Mouse (Mus musculus): ENCODE data around the gene Tinag. TPM values are rescaled to one million over a fixed set of nuclear protein-coding genes. Genes with fewer than 3 reads are reported as not detected.
"Not testable (repeated sequence)": the region's sequence is repeated elsewhere in the genome, so short reads cannot be mapped to it uniquely, and the experiment has no call there.

Tinag gene
- 0.41 and 0.70 TPM in 2 replicates for polyA plus RNA-seq (2015; fragmentation: Nextera tagmentation; extraction: Ambion mirVana)

DNA sequence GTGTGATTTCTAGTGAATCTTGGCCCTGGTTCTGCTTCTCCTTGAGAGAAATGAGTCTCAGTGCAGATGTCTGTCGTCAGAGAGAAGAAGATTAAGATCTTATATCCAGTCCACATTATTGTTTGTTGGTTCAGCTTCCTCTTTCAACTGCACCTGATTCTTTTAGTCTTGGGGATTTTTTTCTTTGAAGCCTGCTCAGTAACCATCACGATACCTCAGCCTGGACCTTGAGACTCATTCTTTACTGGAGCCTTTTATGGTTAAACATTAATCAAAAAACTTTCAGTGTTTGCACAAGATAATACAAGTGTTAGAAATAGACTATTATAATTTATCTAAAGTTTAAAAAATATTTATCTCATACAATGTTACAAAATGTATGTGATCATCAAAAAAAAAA, at the start of gene Tinag:
Gene Tinag (minus strand): TSS at position 210 of the 400 bp plus-strand sequence.
- H3K9me3 ChIP-seq (replicated peaks) = no peaks in the 10 kb centered on the region
- no peak within 1 kb of the TSS for H3K27ac ChIP-seq (replicated peaks)
- H3K36me3 ChIP-seq (replicated peaks) = no peaks in the 10 kb centered on the region
- H3K9ac ChIP-seq = no peak within 1 kb of the TSS
- 31% methylated on average over 2 of the region's 2 CpGs for WGBS (ENCODE audit: insufficient replicate concordance)
- no peak within 1 kb of the TSS for H3K4me3 ChIP-seq (replicated peaks)
- no peaks in the 10 kb centered on the region for H3K4me1 ChIP-seq (replicated peaks)
- H3K27me3 ChIP-seq = no peaks in the 10 kb centered on the region
- no peak within 1 kb of the TSS for H3K4me2 ChIP-seq
- ATAC-seq (ENCODE audit: insufficient read depth) = no peak

DNA sequence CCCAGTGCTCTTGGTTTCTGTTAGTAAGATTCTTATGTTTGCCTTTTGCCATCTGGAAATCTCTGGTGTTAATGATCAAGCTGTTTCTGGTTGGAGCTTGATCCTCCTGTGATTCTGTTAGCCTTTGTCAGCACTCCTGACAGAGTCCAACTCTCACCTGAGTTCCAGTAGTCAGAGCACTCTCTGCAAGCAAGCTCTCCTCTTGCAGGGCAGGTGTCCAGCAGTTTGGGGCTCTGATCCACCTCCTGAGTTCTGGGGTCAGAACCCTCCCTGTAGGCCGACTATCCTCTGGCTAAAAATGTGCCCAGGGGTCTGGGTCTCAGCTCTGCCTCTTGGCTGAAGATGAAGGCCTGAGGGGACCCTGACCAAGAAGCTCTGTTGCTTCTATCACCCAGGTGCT, 37.6 kb upstream of the Tinag start:
- H3K4me2 ChIP-seq; H3K4me3 ChIP-seq (replicated peaks); ATAC-seq (ENCODE audit: insufficient read depth); H3K4me1 ChIP-seq (replicated peaks); H3K36me3 ChIP-seq (replicated peaks); H3K9me3 ChIP-seq (replicated peaks); H3K27ac ChIP-seq (replicated peaks); H3K27me3 ChIP-seq; H3K9ac ChIP-seq: not testable (repeated sequence)
- WGBS (ENCODE audit: insufficient replicate concordance) = 65% methylated on average over 1 of the region's 1 CpGs

DNA sequence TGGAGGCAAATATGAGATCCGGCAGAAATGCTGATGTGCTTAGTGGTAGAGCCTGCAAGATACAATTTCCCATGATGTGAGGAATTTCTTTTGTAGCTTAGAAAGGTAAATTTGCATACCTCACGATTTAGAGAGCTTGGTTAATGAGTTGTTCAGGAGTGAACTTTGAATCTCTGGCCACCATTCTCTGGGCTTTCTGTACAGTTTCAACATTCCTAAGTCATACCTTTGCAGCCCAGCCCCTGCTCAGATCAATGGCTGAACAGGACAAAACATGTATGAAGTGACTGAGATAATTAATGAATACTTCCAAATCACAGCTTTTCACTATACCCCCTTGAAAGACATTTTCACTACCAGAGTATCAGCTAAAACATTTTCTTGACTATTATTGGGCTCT, 26.1 kb upstream of the Tinag start:
- Histone ChIP-seq H3K27ac (replicated peaks) (no peak overlapping the region), H3K4me1 (replicated peaks) (no peaks in the 10 kb centered on the region), H3K27me3 (no peaks in the 10 kb centered on the region), H3K4me3 (replicated peaks) (no peak overlapping the region), H3K36me3 (replicated peaks) (no peaks in the 10 kb centered on the region), H3K9ac (no peak overlapping the region), H3K4me2 (no peak overlapping the region), H3K9me3 (replicated peaks) (no peaks in the 10 kb centered on the region)
- WGBS (ENCODE audit: insufficient replicate concordance) = 47% methylated on average over 2 of the region's 2 CpGs
- no peak for ATAC-seq (ENCODE audit: insufficient read depth)

DNA sequence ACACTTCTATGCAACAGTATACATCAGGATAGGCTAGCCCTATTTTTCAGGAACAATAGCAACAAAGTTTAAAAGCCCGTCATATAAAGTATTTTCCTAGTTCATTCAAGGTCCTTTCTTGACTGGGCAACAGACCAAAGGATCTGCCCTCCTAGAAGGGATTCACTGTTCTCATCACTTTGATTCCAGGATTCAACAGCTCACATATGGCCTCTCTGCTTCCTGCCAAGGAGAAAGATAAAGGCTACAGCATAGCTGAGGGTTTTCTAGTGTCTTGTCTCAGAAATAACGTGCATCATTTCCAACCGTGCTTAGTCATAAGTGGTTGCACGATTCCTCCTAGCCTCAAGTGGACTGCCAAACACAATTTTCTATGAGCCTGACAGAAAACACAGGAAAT, 11.0 kb upstream of the Tinag start:
- Histone ChIP-seq H3K9ac (no peak overlapping the region), H3K36me3 (replicated peaks) (no peaks in the 10 kb centered on the region), H3K4me2 (no peak overlapping the region), H3K27me3 (no peaks in the 10 kb centered on the region), H3K4me3 (replicated peaks) (no peak overlapping the region), H3K9me3 (replicated peaks) (no peaks in the 10 kb centered on the region), H3K4me1 (replicated peaks) (no peaks in the 10 kb centered on the region), H3K27ac (replicated peaks) (no peak overlapping the region)
- WGBS (ENCODE audit: insufficient replicate concordance) = 36% methylated on average over 4 of the region's 4 CpGs
- no peak for ATAC-seq (ENCODE audit: insufficient read depth)

DNA sequence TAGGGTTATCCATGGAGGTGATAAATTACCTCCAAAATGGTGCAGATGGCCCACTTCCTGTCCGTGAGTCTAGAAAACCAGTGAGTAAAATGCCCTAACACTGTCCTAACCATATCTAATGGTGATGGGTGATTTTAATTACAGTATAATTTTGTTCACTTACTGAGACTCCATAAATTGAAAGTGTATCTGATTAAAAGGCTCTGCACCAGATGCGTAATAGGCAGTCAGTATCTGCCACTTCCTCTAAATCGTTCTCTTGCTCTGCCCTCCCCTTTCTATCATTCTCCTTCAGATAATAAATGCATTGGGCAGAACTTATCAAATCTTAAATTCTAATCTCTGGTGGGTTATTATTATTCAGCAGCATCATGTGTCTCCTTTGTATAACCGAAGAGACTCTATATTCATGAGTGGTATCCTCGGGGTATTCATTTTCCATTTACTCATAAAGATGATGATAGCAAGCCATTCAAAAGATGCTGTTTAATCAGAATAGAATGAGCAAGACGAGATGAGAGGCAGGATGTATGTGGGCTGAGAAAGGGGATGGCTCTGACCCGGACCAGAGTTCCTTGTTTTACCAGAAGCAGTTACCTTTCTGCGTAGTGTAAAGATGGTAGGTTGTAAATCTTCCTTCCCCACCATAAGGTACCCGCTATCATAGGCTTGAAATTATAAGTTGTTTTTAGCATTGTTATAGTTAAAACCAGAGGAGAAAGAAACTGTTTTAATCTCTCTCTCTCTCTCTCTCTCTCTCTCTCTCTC, 9.0 kb upstream of the Tinag start:
- Histone ChIP-seq H3K4me2 (no peak overlapping the region), H3K4me3 (replicated peaks) (no peak overlapping the region), H3K27me3 (no peaks in the 10 kb centered on the region), H3K27ac (replicated peaks) (no peak overlapping the region), H3K4me1 (replicated peaks) (no peaks in the 10 kb centered on the region), H3K9me3 (replicated peaks) (no peaks in the 10 kb centered on the region), H3K9ac (no peak overlapping the region), H3K36me3 (replicated peaks) (no peaks in the 10 kb centered on the region)
- 56% methylated on average over 9 of the region's 9 CpGs for WGBS (ENCODE audit: insufficient replicate concordance)
- no peak for ATAC-seq (ENCODE audit: insufficient read depth)

DNA sequence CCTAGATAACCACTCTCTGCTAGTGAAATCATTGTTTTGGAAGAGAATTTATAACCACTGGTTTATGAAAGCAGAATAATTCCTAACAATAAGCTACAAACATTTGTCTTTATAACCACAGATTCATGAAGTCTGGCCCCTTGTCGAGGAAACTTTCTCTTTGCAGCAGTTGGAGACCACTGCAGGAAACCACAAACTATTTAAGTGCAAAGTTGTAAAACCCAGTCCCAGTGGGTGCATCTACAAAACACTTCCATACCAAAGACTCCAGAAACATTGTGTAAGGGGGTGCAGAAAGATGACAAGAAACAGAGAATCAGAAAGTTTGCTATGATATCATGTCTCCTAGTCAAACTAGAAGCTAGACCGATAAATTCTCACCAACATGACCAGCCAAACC, 5.8 kb upstream of the Tinag start:
- H3K4me2 ChIP-seq = no peak overlapping the region
- H3K9me3 ChIP-seq (replicated peaks) = no peaks in the 10 kb centered on the region
- H3K4me1 ChIP-seq (replicated peaks) = no peaks in the 10 kb centered on the region
- ATAC-seq (ENCODE audit: insufficient read depth) = no peak
- no peaks in the 10 kb centered on the region for H3K36me3 ChIP-seq (replicated peaks)
- H3K27ac ChIP-seq (replicated peaks) = no peak overlapping the region
- no peak overlapping the region for H3K4me3 ChIP-seq (replicated peaks)
- H3K9ac ChIP-seq = no peak overlapping the region
- no peaks in the 10 kb centered on the region for H3K27me3 ChIP-seq
- WGBS (ENCODE audit: insufficient replicate concordance) = 17% methylated on average over 2 of the region's 2 CpGs

DNA sequence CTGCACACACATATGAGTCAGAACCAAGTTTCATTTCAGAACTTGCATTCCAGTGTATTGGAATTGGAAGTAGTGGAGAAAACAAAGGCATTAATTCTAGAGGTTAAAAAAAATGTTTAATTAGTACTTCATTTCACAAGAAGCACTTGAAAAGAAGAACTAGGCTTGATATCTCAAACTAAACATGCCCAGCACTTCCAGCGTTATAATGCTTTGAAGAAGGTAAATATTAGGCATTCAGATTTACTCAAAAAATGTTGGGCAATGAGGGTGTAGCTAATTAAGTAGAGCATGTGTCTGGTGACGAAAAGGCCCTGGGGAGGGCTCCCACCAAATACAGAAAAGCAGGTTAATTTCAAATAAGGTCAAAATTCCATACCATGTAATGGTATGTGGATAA, 4.1 kb upstream of the Tinag start:
- Histone ChIP-seq H3K27me3 (no peaks in the 10 kb centered on the region), H3K4me2 (no peak overlapping the region), H3K27ac (replicated peaks) (no peak overlapping the region), H3K36me3 (replicated peaks) (no peaks in the 10 kb centered on the region), H3K4me1 (replicated peaks) (no peaks in the 10 kb centered on the region), H3K9ac (no peak overlapping the region), H3K9me3 (replicated peaks) (no peaks in the 10 kb centered on the region), H3K4me3 (replicated peaks) (no peak overlapping the region)
- WGBS (ENCODE audit: insufficient replicate concordance) = 45% methylated on average over 2 of the region's 2 CpGs
- no peak for ATAC-seq (ENCODE audit: insufficient read depth)

DNA sequence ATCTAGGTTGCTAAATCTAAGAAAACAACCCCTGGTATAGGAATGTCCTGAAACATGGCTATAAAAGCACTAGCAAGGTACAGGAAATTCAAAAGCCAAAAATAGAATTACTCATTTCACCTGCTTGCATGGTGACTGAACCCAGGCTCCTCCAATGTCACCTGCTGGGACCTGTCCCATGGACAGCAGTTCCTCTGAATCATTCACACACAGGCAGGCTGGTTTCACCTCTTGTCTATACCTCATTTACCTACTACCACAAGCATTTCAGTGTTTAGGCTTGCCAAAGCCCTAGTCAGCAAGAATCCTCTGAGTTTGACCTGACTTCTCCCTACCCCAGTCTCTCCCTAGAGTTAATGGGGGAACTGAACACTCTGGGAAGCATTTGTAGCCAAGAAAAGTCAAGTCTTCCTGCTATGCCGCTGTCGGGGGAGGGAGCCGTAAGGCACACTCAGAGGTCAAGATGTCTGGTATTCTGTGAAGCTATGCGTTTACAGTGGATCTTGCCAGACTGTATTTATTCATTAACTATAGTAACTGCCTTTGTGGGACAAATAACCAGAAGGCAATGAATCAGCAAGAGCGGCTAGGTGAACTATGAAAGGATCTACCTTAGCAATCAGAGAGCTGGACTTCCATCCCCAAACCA, 597 bp upstream of the Tinag start:
- no peak for ATAC-seq (ENCODE audit: insufficient read depth)
- Histone ChIP-seq H3K4me2 (no peak overlapping the region), H3K4me1 (replicated peaks) (no peaks in the 10 kb centered on the region)

DNA sequence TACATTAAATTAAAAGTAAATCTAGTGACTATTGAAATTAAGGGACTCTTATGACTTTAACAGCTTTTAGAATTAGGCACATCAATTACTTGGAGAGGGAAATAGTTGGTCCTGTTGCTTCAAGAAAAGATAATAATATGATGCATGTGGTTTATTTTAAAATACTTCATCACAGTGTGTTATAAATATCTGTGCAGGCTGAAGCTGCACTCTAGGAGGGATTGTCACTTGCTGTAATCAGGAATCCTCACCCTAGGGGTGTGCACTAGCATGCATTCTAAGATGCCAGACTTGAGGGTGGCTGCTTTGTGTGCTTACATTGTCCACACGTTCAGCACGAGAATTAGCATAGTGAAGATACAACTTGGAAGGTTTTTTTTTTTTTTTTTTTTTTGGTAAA, 10.2 kb downstream of the Tinag start:
- no peaks in the 10 kb centered on the region for H3K4me1 ChIP-seq (replicated peaks)
- no peaks in the 10 kb centered on the region for H3K9me3 ChIP-seq (replicated peaks)
- no peaks in the 10 kb centered on the region for H3K36me3 ChIP-seq (replicated peaks)
- no peak overlapping the region for H3K4me3 ChIP-seq (replicated peaks)
- H3K9ac ChIP-seq = no peak overlapping the region
- H3K27ac ChIP-seq (replicated peaks) = no peak overlapping the region
- no peak for ATAC-seq (ENCODE audit: insufficient read depth)
- H3K4me2 ChIP-seq = no peak overlapping the region
- 57% methylated on average over 2 of the region's 2 CpGs for WGBS (ENCODE audit: insufficient replicate concordance)
- H3K27me3 ChIP-seq = no peaks in the 10 kb centered on the region

More for the DNA sequence above, 597 bp upstream of the Tinag start:
- H3K36me3 ChIP-seq (replicated peaks) = no peaks in the 10 kb centered on the region
- no peak overlapping the region for H3K27ac ChIP-seq (replicated peaks)
- H3K4me3 ChIP-seq (replicated peaks) = no peak overlapping the region
- H3K9ac ChIP-seq = no peak overlapping the region
- no peaks in the 10 kb centered on the region for H3K27me3 ChIP-seq
- H3K9me3 ChIP-seq (replicated peaks) = no peaks in the 10 kb centered on the region
- 75% methylated on average over 5 of the region's 5 CpGs for WGBS (ENCODE audit: insufficient replicate concordance)

DNA sequence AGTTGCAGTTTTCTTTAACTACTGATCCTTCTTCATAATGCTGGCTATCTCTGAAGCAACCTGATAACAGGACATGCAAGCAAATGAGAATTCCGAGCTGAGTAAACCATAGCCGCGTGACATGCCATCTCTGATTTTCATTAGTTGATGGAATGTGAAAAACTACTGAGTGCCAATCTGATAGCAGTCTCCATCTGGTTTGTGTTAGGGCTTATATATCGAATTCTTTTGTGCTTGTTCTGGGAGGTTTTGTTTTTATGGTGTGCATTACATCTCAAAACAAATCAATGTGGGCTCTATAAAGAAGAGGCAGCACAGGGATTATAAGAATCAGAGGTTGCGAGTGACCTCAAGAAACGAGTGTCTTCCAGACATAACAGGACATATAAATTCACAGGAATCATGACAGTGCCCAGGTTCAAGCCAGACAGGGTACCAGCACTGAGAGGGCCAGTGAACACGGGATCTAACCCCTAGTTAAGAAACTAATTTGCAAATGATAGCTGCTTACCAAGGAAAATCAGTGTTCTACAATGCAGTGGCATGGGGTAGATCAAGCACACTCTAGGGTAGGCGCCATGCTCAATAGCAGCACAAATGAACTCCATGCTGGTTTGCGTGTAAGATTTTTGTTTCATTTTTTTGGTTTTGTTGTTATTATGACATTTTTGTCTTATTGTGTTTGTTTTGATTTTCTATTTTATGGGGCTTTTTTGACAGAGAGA, 13.0 kb downstream of the Tinag start:
- no peak for ATAC-seq (ENCODE audit: insufficient read depth)
- Histone ChIP-seq H3K4me1 (replicated peaks) (no peaks in the 10 kb centered on the region), H3K9me3 (replicated peaks) (no peaks in the 10 kb centered on the region), H3K9ac (no peak overlapping the region), H3K4me2 (no peak overlapping the region), H3K4me3 (replicated peaks) (no peak overlapping the region), H3K36me3 (replicated peaks) (no peaks in the 10 kb centered on the region), H3K27me3 (no peaks in the 10 kb centered on the region), H3K27ac (replicated peaks) (no peak overlapping the region)
- WGBS (ENCODE audit: insufficient replicate concordance) = 62% methylated on average over 9 of the region's 9 CpGs

DNA sequence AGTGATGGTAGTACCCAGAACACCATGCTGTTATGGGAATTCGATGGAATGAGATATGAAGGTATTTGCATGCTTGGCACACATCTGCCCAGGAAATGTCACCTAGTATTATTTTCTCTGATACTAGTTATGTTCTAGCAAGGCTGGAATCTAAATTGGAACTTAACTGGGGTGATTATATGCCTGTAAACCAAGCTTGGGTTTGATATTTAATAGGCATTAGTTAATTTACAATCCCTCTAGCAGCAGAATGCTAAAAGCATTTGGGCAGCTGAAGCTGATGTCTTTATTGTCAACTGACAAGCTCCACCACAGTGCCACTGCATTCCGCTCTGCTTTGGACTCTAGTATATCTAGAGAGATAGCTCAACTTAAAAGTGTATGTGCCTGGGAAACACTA, 20.3 kb downstream of the Tinag start:
- no peaks in the 10 kb centered on the region for H3K9me3 ChIP-seq (replicated peaks)
- H3K4me1 ChIP-seq (replicated peaks) = no peaks in the 10 kb centered on the region
- no peak overlapping the region for H3K4me3 ChIP-seq (replicated peaks)
- no peak for ATAC-seq (ENCODE audit: insufficient read depth)
- no peak overlapping the region for H3K9ac ChIP-seq
- H3K27ac ChIP-seq (replicated peaks) = no peak overlapping the region
- H3K36me3 ChIP-seq (replicated peaks) = no peaks in the 10 kb centered on the region
- 56% methylated on average over 2 of the region's 2 CpGs for WGBS (ENCODE audit: insufficient replicate concordance)
- H3K4me2 ChIP-seq = no peak overlapping the region
- no peaks in the 10 kb centered on the region for H3K27me3 ChIP-seq

All from liver, embryonic 15.5 days (tissue).